Mouse (Mus musculus) heart, embryonic 11.5 days (tissue): ENCODE results near the gene Gm49361. TPM values are rescaled to one million over a fixed set of nuclear protein-coding genes. Genes with fewer than 3 reads are reported as not detected.

Experiments
- ATAC-seq: fragments of 200-750 bp; cut with Nextera tagmentation; replicated peaks from 2 replicates; pipeline ENCODE4 v1.8.0; 2017; ENCODE audit warnings: moderate library complexity; ENCODE audit not compliant: insufficient number of reproducible peaks, low FRiP score, low TSS enrichment
- H3K27ac ChIP-seq: fragments of 300-500 bp; sonication (generic); 2 replicates; pipeline ENCODE4 v1.5.1; 2014; ENCODE audit warnings: mild to moderate bottlenecking, low read depth, low read length
- H3K27me3 ChIP-seq: fragments of 300-500 bp; sonication (generic); 2 replicates; pipeline ENCODE4 v1.6.1; 2014; ENCODE audit warnings: mild to moderate bottlenecking, low read length, mixed read lengths; ENCODE audit not compliant: control insufficient read depth, insufficient read depth
- H3K36me3 ChIP-seq: fragments of 300-500 bp; sonication (generic); 2 replicates; pipeline ENCODE4 v1.6.1; 2014; ENCODE audit warnings: mild to moderate bottlenecking, low read length, moderate library complexity, mixed read lengths; ENCODE audit not compliant: control insufficient read depth, insufficient read depth
- H3K4me1 ChIP-seq: fragments of 300-500 bp; sonication (generic); 2 replicates; pipeline ENCODE4 v1.6.1; 2014; ENCODE audit warnings: low read length; ENCODE audit not compliant: control insufficient read depth, insufficient read depth
- H3K4me2 ChIP-seq: fragments of 300-500 bp; sonication (generic); 2 replicates; pipeline ENCODE4 v1.6.1; 2014; ENCODE audit warnings: mild to moderate bottlenecking, moderate library complexity
- H3K4me3 ChIP-seq: fragments of 300-500 bp; sonication (generic); 2 replicates; pipeline ENCODE4 v1.5.1; 2014; ENCODE audit warnings: low read depth, low read length
- H3K9ac ChIP-seq: fragments of 300-500 bp; sonication (generic); 2 replicates; pipeline ENCODE4 v1.6.1; 2014; ENCODE audit warnings: mild to moderate bottlenecking, low read depth, low read length, moderate library complexity
- H3K9me3 ChIP-seq: fragments of 300-500 bp; sonication (generic); replicated peaks from 2 replicates; pipeline ENCODE4 v1.6.1; 2016; ENCODE audit warnings: low read length; ENCODE audit not compliant: control insufficient read depth
- WGBS: fragments of 180-500 bp; shearing (Covaris S2); extraction: QIAGEN DNeasy Blood & Tissue Kit; methylation state at CpG from one replicate; pipeline ENCODE4 v1.1.7; 2014; ENCODE audit not compliant: insufficient replicate concordance; 5-methylcytosine and 5-hydroxymethylcytosine counted together
- polyA plus RNA-seq: library from polyadenylated mRNA; unstranded; fragments of >200 nt; fragmentation: Nextera tagmentation; extraction: Ambion mirVana; gene quantifications from 2 replicates; pipeline ENCODE4 v1.2.1, GENCODE M21; 2014

Gene Gm49361
- polyA plus RNA-seq, 1 experiment from 2014 or later = not detected

DNA sequence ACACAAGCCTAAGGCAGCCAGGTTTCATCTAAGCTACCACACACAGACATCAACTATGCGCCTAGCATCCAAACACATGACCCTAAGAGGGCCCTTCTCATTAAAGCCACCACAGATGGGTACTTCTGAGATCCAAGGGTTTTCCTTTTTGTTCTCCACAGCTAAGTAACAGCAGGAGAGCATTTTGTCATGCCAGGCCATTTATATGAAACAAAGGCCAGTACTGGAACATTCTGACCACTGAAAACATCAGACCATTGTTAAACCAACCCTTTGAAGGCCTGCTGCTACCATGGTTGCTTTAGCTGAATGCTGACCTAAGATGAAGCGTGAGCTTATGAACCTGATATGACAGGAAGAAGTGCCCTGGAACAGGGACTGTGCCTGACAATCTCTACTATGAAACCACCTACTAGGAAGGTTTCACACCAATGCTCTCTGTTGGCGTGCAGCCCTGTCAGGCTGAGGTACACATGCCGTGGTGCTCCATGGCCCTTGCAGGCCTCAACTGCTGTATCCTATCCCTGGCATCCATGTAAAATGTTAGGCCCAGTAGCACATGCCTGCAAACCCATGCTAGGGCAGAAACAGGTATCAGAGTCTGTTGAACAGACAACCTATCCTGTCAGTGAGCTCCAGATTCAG lies 29.2 kb downstream of the Gm49361 start:
- ATAC-seq = no peak
- H3K4me3 ChIP-seq = no peak overlapping the region
- H3K27me3 ChIP-seq = no peaks in the 10 kb centered on the region
- 87% methylated on average over 4 of the region's 4 CpGs for WGBS
- peaks cover 3% of the 10 kb centered on the region; the same call in 1 of the 2 replicates for H3K36me3 ChIP-seq
- no peaks in the 10 kb centered on the region for H3K9me3 ChIP-seq
- no peak overlapping the region for H3K27ac ChIP-seq
- no peaks in the 10 kb centered on the region for H3K4me1 ChIP-seq
- H3K9ac ChIP-seq = no peak overlapping the region
- H3K4me2 ChIP-seq = no peak overlapping the region

DNA sequence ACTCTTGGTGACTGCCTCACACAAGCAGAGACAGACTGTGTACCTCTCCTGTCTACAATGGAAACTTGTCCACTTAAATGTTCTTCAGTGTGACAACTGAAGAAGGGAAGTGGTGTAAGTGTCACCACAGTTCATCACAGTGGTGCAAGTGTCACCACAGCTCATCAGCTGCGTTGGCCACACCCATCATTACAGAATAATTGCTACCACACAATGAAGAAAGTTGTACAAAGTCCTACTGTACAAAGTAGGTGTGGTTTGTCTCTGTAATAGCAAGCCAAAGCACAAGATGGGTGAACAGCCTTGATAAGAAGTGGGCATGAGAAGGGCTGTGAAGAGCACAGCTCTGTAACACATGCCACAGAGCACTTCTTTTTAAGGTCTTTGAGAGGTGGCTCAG lies 33.0 kb downstream of the Gm49361 start:
- no peaks in the 10 kb centered on the region for H3K9me3 ChIP-seq
- no peaks in the 10 kb centered on the region for H3K27me3 ChIP-seq
- H3K4me1 ChIP-seq = peaks cover 15% of the 10 kb centered on the region; the same call in 1 of the 2 replicates
- H3K4me3 ChIP-seq = no peak overlapping the region
- no peak overlapping the region for H3K4me2 ChIP-seq
- H3K27ac ChIP-seq = no peak overlapping the region
- 87% methylated on average over 1 of the region's 1 CpGs for WGBS
- no peak overlapping the region for H3K9ac ChIP-seq
- no peak for ATAC-seq
- H3K36me3 ChIP-seq = peaks cover 3% of the 10 kb centered on the region; the same call in 1 of the 2 replicates

DNA sequence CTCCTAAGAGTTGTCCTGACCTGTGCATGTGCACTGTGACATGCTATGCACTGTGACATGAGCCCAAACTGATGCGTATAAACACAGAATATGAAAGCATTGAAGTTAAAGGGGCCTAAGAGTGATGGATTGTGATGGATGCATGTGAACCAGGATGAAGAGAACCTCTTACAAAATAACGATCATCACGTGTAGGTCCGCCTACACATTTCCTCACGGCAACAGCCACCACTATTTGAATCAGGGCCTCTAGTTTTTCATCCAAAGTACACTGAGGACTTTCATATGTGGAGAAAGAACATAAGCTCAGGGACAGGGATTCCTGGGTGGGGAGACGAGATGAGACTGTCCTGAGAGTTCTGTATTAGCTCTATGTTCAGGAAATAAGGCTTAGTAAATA lies 34.8 kb downstream of the Gm49361 start:
- 84% methylated on average over 6 of the region's 6 CpGs for WGBS
- Histone ChIP-seq H3K36me3 (no peaks in the 10 kb centered on the region), H3K27me3 (no peaks in the 10 kb centered on the region), H3K27ac (no peak overlapping the region), H3K4me1 (peaks cover 15% of the 10 kb centered on the region; the same call in 1 of the 2 replicates), H3K9me3 (no peaks in the 10 kb centered on the region), H3K4me2 (no peak overlapping the region), H3K4me3 (no peak overlapping the region), H3K9ac (no peak overlapping the region)
- no peak for ATAC-seq

DNA sequence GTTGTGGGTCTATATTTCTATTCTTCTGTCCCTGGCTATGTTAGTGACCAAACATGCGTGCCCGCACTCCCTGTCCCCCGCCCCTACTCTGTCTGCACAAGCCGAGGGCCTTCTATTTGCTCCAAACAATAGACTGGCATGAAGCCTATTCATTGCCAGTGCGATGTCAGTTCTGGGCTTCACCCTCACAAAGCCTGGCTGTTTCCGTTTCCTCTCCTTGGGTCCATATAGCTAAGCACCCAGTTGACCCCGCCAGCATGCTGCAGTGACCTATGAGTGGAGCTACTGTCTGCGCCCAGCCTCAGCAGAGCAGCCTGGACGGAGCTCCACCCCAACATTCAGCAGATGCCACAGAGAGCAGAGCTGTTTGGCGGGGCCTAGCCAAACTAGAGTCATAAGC lies 36.7 kb downstream of the Gm49361 start:
- no peak; the same call in 1 of the 2 replicates for ATAC-seq
- no peaks in the 10 kb centered on the region for H3K27me3 ChIP-seq
- H3K27ac ChIP-seq = no peak overlapping the region
- H3K9ac ChIP-seq = no peak overlapping the region
- H3K36me3 ChIP-seq = no peaks in the 10 kb centered on the region
- no peaks in the 10 kb centered on the region for H3K9me3 ChIP-seq
- H3K4me3 ChIP-seq = no peak overlapping the region
- no peak overlapping the region for H3K4me2 ChIP-seq
- 65% methylated on average over 10 of the region's 10 CpGs for WGBS
- peaks cover 15% of the 10 kb centered on the region; the same call in 1 of the 2 replicates for H3K4me1 ChIP-seq

DNA sequence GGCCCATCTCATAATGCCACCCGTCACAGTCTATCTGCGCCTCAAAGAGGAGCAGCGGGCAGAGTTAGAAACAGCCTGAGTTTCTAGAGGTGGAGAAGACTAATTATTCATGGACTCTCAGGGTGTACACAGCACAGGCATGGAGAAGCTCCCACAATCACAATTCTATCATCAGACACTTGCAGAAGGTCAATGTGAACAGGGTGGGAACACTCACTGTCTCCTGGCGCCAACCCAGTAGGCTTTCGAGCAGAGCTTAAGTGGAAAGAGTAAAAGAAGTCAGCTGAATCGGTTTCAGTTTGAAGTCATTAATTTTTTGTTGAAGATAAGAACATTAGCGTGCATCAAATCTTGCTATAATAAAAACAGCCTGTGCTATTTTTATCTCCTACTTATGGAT lies 37.3 kb downstream of the Gm49361 start:
- no peak overlapping the region for H3K4me2 ChIP-seq
- no peaks in the 10 kb centered on the region for H3K36me3 ChIP-seq
- H3K9ac ChIP-seq = no peak overlapping the region
- 72% methylated on average over 7 of the region's 7 CpGs for WGBS
- no peaks in the 10 kb centered on the region for H3K27me3 ChIP-seq
- no peak for ATAC-seq
- no peak overlapping the region for H3K27ac ChIP-seq
- peaks cover 15% of the 10 kb centered on the region; the same call in 1 of the 2 replicates for H3K4me1 ChIP-seq
- H3K4me3 ChIP-seq = no peak overlapping the region
- no peaks in the 10 kb centered on the region for H3K9me3 ChIP-seq

DNA sequence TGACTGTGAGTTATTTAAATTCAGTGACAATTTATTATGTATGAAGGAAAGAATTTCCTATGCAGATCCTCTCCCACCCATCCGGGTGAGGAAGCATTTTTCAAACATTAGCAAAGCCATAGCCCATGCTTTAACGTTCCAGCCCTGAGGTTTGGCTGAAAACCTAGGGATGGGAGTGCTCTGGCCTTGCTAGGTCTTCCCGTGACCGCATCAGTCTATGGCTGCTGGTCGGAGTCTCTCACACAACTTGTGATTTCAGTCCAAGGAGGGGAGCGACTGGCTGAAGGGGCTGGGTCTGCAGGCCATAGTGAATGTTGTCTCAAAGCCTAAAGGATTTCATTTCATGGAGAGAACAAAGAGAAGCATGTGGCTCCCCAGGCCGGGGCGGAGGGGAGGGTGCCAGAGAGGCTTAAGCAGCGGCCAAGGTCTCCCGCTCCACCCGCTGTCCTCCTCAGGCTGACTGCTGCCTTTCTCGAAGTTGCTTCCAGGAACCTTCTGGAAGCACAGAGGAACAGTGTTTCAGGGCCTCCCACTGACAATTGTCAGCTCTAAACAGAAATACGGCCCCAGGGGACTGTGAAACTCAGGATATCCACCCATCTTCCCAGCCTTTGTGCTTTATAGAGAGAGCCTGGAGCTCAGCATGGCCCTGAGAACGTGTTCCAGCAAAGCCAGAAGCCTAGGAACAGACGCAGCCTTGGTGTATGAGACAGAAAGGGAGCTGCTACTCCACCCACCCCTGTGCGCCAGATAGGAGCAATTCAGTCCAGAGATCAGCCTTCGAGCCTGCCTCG lies 38.6 kb downstream of the Gm49361 start:
- no peaks in the 10 kb centered on the region for H3K36me3 ChIP-seq
- H3K9ac ChIP-seq = no peak overlapping the region
- H3K27me3 ChIP-seq = no peaks in the 10 kb centered on the region
- 71% methylated on average over 18 of the region's 18 CpGs for WGBS
- H3K4me2 ChIP-seq = no peak overlapping the region
- H3K9me3 ChIP-seq = no peaks in the 10 kb centered on the region
- ATAC-seq = no peak
- no peak overlapping the region for H3K4me3 ChIP-seq
- peaks cover 15% of the 10 kb centered on the region; the same call in 1 of the 2 replicates for H3K4me1 ChIP-seq
- no peak overlapping the region; the same call in 1 of the 2 replicates for H3K27ac ChIP-seq

DNA sequence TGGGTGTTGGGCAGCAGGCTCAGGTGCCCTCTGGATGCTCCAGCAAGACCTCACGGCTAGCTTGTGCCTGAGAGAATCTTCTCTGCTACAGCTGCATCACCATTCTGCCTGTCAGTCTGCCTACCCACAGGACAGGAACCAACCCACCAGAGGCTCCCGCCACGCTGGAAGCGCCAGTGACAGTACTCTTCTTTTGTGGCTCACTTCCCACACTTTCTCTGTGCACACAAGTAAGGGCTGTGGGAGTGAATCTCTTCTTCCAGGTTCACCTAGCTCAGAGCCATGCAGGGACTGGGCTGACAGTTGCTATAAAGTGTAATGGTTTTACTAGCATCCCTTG lies 39.2 kb downstream of the Gm49361 start:
- Histone ChIP-seq H3K27ac (no peak overlapping the region), H3K36me3 (no peaks in the 10 kb centered on the region), H3K27me3 (no peaks in the 10 kb centered on the region), H3K9me3 (no peaks in the 10 kb centered on the region), H3K4me1 (peaks cover 15% of the 10 kb centered on the region; the same call in 1 of the 2 replicates), H3K4me2 (no peak overlapping the region), H3K4me3 (no peak overlapping the region), H3K9ac (no peak overlapping the region)
- no peak for ATAC-seq
- 93% methylated on average over 4 of the region's 4 CpGs for WGBS

DNA sequence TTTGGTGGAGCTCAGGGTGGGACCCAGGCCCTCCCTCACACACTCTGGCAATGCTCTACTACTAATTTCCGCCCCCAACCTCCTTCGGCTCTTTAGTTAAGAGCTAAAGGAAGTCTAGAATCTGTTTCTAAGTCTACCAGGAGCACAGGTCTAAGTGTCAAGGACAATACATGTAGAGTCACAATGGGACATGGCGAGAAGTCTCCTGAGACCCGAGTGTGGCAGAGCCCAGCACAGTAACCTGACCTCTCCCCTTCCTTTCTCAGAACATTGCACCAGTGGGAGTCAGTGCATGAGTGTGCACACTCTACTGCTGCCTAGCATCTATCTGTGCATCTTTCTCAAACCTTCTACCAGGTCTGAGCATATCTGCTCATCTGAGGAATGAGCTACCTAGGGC lies 40.1 kb downstream of the Gm49361 start:
- H3K9ac ChIP-seq = no peak overlapping the region
- no peaks in the 10 kb centered on the region for H3K9me3 ChIP-seq
- H3K27me3 ChIP-seq = no peaks in the 10 kb centered on the region
- no peaks in the 10 kb centered on the region for H3K36me3 ChIP-seq
- ATAC-seq = no peak
- H3K4me1 ChIP-seq = peaks cover 15% of the 10 kb centered on the region; the same call in 1 of the 2 replicates
- whole genome bisulfite sequencing = 72% methylated on average over 4 of the region's 4 CpGs
- no peak overlapping the region for H3K4me2 ChIP-seq
- H3K27ac ChIP-seq = no peak overlapping the region
- H3K4me3 ChIP-seq = no peak overlapping the region
